Mouse (Mus musculus): Measurements from ENCODE around the gene Thbs4. TPM values are rescaled to one million over a fixed set of nuclear protein-coding genes. Genes with fewer than 3 reads are reported as not detected.

Gene Thbs4
- polyA plus RNA-seq, 1 experiment from 2014 or later, result not detected

DNA sequence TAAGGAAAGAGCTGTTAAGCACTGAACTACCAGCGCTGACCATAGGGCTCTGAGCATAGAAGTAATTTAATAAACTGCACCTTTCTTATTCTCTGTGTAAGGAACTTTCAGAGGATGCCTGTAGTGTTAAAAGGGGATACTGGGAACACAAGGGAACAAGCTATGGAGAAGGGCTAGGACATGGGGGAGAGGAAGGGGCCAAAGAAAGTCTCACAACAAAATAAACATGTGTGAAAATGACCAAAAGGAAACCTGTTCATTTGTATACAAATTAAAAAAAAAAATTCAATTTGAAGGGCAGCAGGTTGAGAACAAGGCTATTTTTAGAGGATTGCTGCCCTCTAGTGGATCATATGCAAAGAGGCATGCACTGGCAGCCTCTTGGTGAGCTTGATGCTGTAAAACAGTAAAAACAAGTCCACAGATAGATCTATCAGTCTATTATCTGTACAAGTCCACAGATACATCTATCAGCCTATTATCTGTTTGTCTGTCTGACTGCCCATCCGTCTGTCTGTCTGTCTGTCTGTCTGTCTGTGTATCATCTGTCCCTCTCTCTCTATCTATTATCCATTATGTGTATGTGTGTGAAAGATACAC is 53.8 kb downstream of the Thbs4 start:
- ChIA-PET POLR2A (interaction anchor here (0.6 kb wide), 1 partner anchor 380 kb away, joined by 3 read pairs; no protein-coding TSS in a partner anchor), CTCF (interaction anchor here (1.1 to 4.9 kb wide), 14 partner anchors 11 to 383 kb away, joined by 3 to 43 read pairs (median 4); no protein-coding TSS in a partner anchor)
- in situ Hi-C loops (cut with MboI; ENCODE audit: low pct_unique_long_range_greater_than_20kb), result loop anchor here (25.0 kb wide), 2 partner anchors 378 to 828 kb away; partner anchors contain the start of genes Dhfr and Msh3
- DNase-seq (ENCODE audit: low read depth, low spot score) (no peak), ATAC-seq (peak; percentile 44)
- H3K27me3 ChIP-seq, result no peaks in the 10 kb centered on the region
- TF ChIP-seq CTCF (IDR thresholded peaks at IDR 0.05), result peak; percentile 71

GRCm38 (mm10) chr13:92739858-92740257 is 54.8 kb downstream of the Thbs4 start:
- TF ChIP-seq CTCF (IDR thresholded peaks at IDR 0.05), result no peak
- CTCF ChIA-PET, result interaction anchor here (1.1 to 4.9 kb wide), 11 partner anchors 11 to 382 kb away, joined by 3 to 43 read pairs (median 4); no protein-coding TSS in a partner anchor
- POLR2A ChIA-PET, result no interaction called here
- DNase-seq (ENCODE audit: low read depth, low spot score) (no peak), ATAC-seq (no peak)
- in situ Hi-C loops (cut with MboI; ENCODE audit: low pct_unique_long_range_greater_than_20kb), result loop anchor here (25.0 kb wide), 2 partner anchors 378 to 828 kb away; partner anchors contain the start of genes Dhfr and Msh3
- no peaks in the 10 kb centered on the region for H3K27me3 ChIP-seq

DNA sequence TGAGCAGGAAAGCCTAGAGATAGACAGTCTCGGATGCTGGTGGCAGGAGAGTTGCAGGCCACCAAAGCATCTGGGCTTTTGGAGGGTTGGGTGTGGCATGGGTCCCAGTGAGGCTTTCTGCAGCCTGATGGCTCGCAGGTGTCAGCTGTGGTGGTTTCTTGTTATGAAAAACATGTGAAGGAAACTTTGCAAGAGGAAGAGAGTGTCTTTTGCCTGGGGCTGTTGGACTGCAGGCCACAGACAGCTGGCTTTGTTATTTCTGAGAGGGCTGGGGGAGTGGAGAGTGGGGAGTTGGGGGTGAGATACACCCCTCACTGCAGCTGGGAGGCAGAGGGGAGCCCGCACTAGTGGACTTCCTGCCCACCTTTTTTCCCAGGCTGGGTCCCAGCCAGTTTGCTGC is 55.8 kb downstream of the Thbs4 start:
- H3K27me3 ChIP-seq, result no peaks in the 10 kb centered on the region
- ChIA-PET POLR2A (interaction anchor here (1.3 kb wide), 1 partner anchor 10 kb away, joined by 3 read pairs; no protein-coding TSS in a partner anchor), CTCF (interaction anchor here (1.0 to 4.9 kb wide), 3 partner anchors 14 to 158 kb away, joined by 3 to 43 read pairs (median 5); no protein-coding TSS in a partner anchor)
- DNase-seq (ENCODE audit: low read depth, low spot score), result no peak
- in situ Hi-C loops (cut with MboI; ENCODE audit: low pct_unique_long_range_greater_than_20kb), result loop anchor here (25.0 kb wide), 2 partner anchors 377 to 827 kb away; partner anchors contain the start of genes Dhfr and Msh3
- no peak for ATAC-seq
- no peak for TF ChIP-seq CTCF (IDR thresholded peaks at IDR 0.05)

DNA sequence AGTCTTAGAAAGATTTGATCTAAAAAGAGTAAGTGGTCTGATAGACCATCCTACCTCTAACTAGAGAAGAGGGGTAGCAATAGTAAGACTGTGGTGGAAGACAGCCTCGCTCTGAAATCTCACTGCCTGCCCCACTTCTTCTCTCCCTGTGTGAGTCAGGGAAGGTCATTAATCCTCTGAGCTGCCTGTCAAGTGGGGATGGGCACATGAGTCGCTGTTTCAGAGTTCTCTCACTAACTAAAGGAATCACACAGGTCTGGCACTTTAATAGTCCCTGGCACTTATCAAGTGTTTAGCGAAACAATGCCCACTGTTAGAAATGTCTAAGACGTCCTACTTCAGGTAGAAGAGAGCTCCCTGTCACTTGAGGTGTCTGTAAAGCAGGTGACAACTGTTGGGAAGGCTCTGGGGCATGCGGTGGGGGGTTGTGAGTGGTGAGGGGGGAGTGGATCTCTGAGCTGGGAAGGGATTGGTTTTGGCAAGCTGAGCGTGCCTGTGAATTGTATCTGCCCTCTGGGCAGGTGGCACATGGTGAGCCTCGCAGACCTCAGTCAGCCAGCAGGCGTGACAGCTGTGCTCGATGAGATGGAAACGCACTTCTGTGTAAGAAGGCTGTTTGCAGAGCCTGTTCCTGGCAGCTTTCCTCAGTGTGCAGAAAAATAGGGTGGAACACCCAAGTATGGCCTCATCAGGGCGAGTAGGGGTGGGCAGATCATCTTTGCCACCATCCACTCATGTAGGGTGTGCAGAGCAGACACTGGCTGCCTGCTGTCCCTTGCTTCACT is 57.9 kb downstream of the Thbs4 start:
- ChIA-PET CTCF (interaction anchor here (0.7 to 2.0 kb wide), 3 partner anchors 120 to 157 kb away, joined by 3 to 8 read pairs (median 3); no protein-coding TSS in a partner anchor), POLR2A (interaction anchor here (0.5 kb wide), 1 partner anchor 628 kb away, joined by 4 read pairs; no protein-coding TSS in a partner anchor)
- H3K27me3 ChIP-seq, result no peaks in the 10 kb centered on the region
- ATAC-seq, result peak; percentile 58
- TF ChIP-seq CTCF (IDR thresholded peaks at IDR 0.05), result no peak
- in situ Hi-C loops (cut with MboI; ENCODE audit: low pct_unique_long_range_greater_than_20kb), result loop anchor here (25.0 kb wide), 2 partner anchors 374 to 824 kb away; partner anchors contain the start of genes Dhfr and Msh3
- peak; percentile 41 for DNase-seq (ENCODE audit: low read depth, low spot score)

- in situ Hi-C loops (cut with MboI; ENCODE audit: low pct_unique_long_range_greater_than_20kb), result loop anchor here (25.0 kb wide), 2 partner anchors 373 to 823 kb away; partner anchors contain the start of genes Dhfr and Msh3
- ChIA-PET POLR2A (no interaction called here), CTCF (interaction anchor here (1.3 to 2.0 kb wide), 2 partner anchors 121 to 156 kb away, joined by 3 to 8 read pairs; no protein-coding TSS in a partner anchor)
- no peak for TF ChIP-seq CTCF (IDR thresholded peaks at IDR 0.05)
- ATAC-seq, result no peak
- no peaks in the 10 kb centered on the region for H3K27me3 ChIP-seq
- no peak for DNase-seq (ENCODE audit: low read depth, low spot score)
Observed at GRCm38 (mm10) chr13:92735693-92736092, 58.9 kb downstream of the Thbs4 start.

DNA sequence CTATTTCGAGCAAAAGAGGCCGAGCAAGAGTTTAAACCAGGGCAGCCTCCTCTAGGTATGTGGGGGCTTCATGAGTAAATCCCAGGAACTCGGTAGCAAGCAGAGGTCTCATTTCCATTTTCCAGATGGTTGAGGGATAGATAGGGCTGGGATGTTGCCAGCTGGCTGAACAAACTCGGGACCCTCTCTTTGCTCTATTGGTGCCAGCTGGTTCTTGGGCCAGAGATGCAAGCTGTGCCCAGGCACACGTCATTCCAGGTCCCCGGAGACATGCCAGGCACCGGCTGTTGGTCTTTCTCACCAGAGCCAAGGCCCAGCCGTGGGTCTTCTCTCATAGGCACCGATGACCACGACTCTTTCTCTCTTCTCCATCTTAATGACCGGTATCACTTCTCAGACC is 60.9 kb downstream of the Thbs4 start:
- in situ Hi-C loops (cut with MboI; ENCODE audit: low pct_unique_long_range_greater_than_20kb), result loop anchor here (5.0 to 25.0 kb wide), 3 partner anchors 156 to 821 kb away; partner anchors contain the start of genes Dhfr, Msh3 and Spz1
- POLR2A ChIA-PET, result interaction anchor here (1.4 kb wide), 1 partner anchor 17 kb away, joined by 3 read pairs; no protein-coding TSS in a partner anchor
- TF ChIP-seq CTCF (IDR thresholded peaks at IDR 0.05), result no peak
- no peak for DNase-seq (ENCODE audit: low read depth, low spot score)
- ATAC-seq, result no peak
- H3K27me3 ChIP-seq, result no peaks in the 10 kb centered on the region
- CTCF ChIA-PET, result interaction anchor here (1.4 to 2.4 kb wide), 3 partner anchors 12 to 154 kb away, joined by 4 to 9 read pairs (median 7); no protein-coding TSS in a partner anchor

- ATAC-seq, result no peak
- no peak for DNase-seq (ENCODE audit: low read depth, low spot score)
- CTCF ChIA-PET, result interaction anchor here (1.8 to 2.4 kb wide), 2 partner anchors 12 to 153 kb away, joined by 7 to 9 read pairs; no protein-coding TSS in a partner anchor
- POLR2A ChIA-PET, result interaction anchor here (1.4 kb wide), 1 partner anchor 18 kb away, joined by 3 read pairs; no protein-coding TSS in a partner anchor
- in situ Hi-C loops (cut with MboI; ENCODE audit: low pct_unique_long_range_greater_than_20kb), result loop anchor here (5.0 to 25.0 kb wide), 3 partner anchors 156 to 821 kb away; partner anchors contain the start of genes Dhfr, Msh3 and Spz1
- H3K27me3 ChIP-seq, result no peaks in the 10 kb centered on the region
- peak; percentile 58 for TF ChIP-seq CTCF (IDR thresholded peaks at IDR 0.05)
Observed at GRCm38 (mm10) chr13:92733252-92733651, 61.4 kb downstream of the Thbs4 start.

DNA sequence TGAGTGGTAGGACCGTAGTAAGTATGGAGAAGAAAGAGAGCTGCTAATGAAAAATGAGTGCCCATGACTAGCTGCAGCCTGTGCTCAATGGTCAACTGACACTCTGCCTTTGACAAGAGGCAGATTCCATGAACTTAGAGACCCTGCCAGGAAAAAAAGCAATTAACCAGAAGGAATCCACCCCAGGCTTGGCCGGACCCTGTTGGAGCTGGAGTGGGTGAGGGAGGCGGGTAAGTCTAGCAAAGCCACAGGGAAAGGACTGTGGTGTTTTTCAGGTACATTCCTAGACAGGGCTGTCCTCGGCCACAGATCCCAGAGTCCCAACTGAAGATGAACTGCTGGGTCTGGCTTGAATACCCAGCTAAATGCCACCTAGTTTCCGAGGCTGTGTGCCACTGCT is 61.8 kb downstream of the Thbs4 start:
- TF ChIP-seq CTCF (IDR thresholded peaks at IDR 0.05), result no peak
- ATAC-seq (no peak), DNase-seq (ENCODE audit: low read depth, low spot score) (no peak)
- ChIA-PET CTCF (interaction anchor here (1.8 to 2.4 kb wide), 2 partner anchors 11 to 152 kb away, joined by 7 to 9 read pairs; no protein-coding TSS in a partner anchor), POLR2A (interaction anchor here (1.4 kb wide), 1 partner anchor 18 kb away, joined by 3 read pairs; no protein-coding TSS in a partner anchor)
- no peaks in the 10 kb centered on the region for H3K27me3 ChIP-seq
- in situ Hi-C loops (cut with MboI; ENCODE audit: low pct_unique_long_range_greater_than_20kb), result loop anchor here (5.0 to 25.0 kb wide), 3 partner anchors 156 to 821 kb away; partner anchors contain the start of genes Dhfr, Msh3 and Spz1

- ChIA-PET POLR2A (no interaction called here), CTCF (interaction anchor here (1.8 to 2.4 kb wide), 2 partner anchors 10 to 151 kb away, joined by 7 to 9 read pairs; no protein-coding TSS in a partner anchor)
- no peak for DNase-seq (ENCODE audit: low read depth, low spot score)
- no peaks in the 10 kb centered on the region for H3K27me3 ChIP-seq
- TF ChIP-seq CTCF (IDR thresholded peaks at IDR 0.05), result no peak
- in situ Hi-C loops (cut with MboI; ENCODE audit: low pct_unique_long_range_greater_than_20kb), result loop anchor here (5.0 to 25.0 kb wide), 3 partner anchors 155 to 820 kb away; partner anchors contain the start of genes Dhfr, Msh3 and Spz1
- no peak for ATAC-seq
Observed at GRCm38 (mm10) chr13:92731811-92732210, 62.8 kb downstream of the Thbs4 start.

Measured in Patski (cell line).